Mouse (Mus musculus): ENCODE measurements around the gene Vmn1r184. TPM values are rescaled to one million over a fixed set of nuclear protein-coding genes. Genes with fewer than 3 reads are reported as not detected.

Gene Vmn1r184
- not detected in 2 replicates for polyA plus RNA-seq (2012; rRNA removed)

DNA sequence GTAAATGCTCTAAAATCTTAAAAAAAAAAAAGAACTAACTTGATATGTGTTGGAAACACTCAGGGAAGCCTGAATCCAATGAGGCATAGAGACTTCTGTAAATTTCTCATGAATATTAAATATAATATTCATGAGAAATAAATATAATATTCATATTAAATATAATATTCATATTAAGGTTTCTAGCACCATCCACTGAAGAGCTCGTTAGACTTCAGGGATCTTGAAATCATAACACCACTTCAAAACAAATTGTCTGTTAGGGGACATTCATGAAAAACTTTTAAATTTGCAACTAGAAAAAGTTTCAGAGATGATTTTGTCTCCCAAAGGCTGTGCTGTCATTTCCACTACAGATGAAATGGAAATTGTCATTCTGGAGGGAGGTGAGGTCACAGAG is at the start of gene Vmn1r184:
Gene Vmn1r184 (plus strand): TSS at position 301 of the 400 bp plus-strand sequence.

DNA sequence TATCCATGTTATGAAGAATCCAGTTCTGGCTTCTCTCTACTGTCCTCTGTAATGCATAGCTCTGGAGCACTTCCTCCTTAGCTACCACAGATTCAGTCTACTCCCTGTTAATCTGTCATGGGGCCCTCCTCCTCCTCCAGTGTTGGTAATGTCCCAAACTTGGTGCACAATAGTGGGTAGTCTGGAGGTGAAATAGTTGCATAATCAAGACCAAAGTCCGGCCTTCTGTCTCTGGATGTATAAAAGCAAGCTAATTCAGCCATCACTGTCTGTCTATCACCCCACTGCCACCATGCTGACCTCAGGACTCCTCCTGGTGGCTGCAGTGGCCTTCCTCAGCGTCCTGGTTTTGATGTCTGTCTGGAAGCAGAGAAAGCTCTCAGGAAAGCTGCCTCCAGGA is 46.8 kb downstream of the Vmn1r184 start, which contains the start of gene Cyp2a4:
Gene Cyp2a4 (plus strand): TSS at position 244 of the 400 bp plus-strand sequence.

Other genes with a start within 250 kb of the Vmn1r184 start
- gene Cyp2b13, start 198.8 kb upstream of the Vmn1r184 start, polyA plus RNA-seq (2012; rRNA removed) = not detected in 2 replicates
- not detected in 2 replicates for gene Cyp2b9, start 86.9 kb upstream of the Vmn1r184 start, polyA plus RNA-seq (2012; rRNA removed)
- gene Cyp2a4, start 46.8 kb downstream of the Vmn1r184 start, polyA plus RNA-seq (2012; rRNA removed) = not detected in 2 replicates
- gene Nlrp9c, start 143.4 kb downstream of the Vmn1r184 start, polyA plus RNA-seq (2012; rRNA removed) = not detected in 2 replicates
- not detected in 2 replicates for gene Nlrp4a, start 174.8 kb downstream of the Vmn1r184 start, polyA plus RNA-seq (2012; rRNA removed)